Mouse (Mus musculus): ENCODE data around the gene Daw1.

DNA sequence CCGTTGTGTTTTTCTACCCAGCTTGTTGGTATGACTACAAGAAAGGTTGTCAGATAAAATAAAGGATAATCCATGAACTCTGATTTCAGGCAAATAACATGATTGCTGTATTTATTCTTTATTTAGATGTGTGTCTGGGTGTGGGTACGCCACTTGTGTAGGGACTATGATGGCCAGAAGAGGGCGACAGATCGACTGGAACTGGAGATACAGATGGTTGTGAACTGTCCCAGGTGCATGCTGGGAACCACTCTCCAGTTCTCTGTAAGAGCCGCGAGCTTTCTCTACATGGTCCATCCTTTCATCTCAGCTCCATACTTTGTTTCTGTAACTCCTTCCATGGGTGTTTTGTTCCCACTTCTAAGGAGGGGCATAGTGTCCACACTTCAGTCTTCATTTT lies 20.8 kb upstream of the Daw1 start:
- no peak for TF ChIP-seq CTCF (IDR thresholded peaks at IDR 0.05; ENCODE audit: low read depth, low read length)
- no peak for TF ChIP-seq POLR2A (IDR thresholded peaks at IDR 0.05; ENCODE audit: extremely low read depth, insufficient read depth, low read length)

All from liver, adult 2 months (tissue).